Mouse (Mus musculus): ENCODE measurements at regions not wholly inside any gene's neighbourhood (a gene's known extent, or its start where the extent isn't known, plus 50 kb on each side); places are given as distances from the start of the nearest gene placed in this dataset.
"Not testable (repeated sequence)": the region's sequence is repeated elsewhere in the genome, so short reads cannot be mapped to it uniquely, and the experiment has no call there.

DNA sequence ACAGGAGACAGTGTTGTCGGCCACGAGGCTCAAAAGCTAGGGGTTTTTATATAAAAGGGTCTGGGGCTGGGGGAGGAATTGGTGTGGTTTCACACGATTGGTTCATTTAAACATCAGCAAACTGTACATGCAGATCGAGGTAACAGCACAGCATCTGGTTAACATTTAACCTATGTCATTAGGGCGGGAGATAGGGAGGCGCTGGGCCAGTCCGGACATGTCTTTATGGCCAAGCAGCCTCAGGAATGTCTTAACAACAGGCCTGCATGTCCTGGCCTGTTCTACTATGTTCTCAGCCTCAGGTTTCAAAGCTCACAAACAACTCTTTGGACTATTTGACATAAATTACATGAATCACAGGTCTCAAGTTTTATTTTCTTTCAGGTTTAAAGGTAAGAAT, 62.9 kb upstream of the Dpp6 start:
- WGBS: 89% methylated on average over 7 of the region's 7 CpGs
- H3K27ac ChIP-seq; ATAC-seq (ENCODE audit: low FRiP score): not testable (repeated sequence)

More for the DNA sequence above, 62.9 kb upstream of the Dpp6 start:
- not testable (repeated sequence) for H3K4me1 ChIP-seq; H3K4me3 ChIP-seq (replicated peaks); H3K9me3 ChIP-seq; H3K4me2 ChIP-seq; H3K9ac ChIP-seq; H3K36me3 ChIP-seq (replicated peaks); H3K27me3 ChIP-seq

All from forebrain, embryonic 12.5 days (tissue).